Mouse (Mus musculus): ENCODE data around the gene Gm20388. TPM values are rescaled to one million over a fixed set of nuclear protein-coding genes. Genes with fewer than 3 reads are reported as not detected.

The Gm20388 gene
- total and polyA plus RNA-seq, 3 experiments = 0.02 to 0.05 TPM; not detected in 1

- no peaks in the 10 kb centered on the region for H3K4me1 ChIP-seq (ENCODE audit: insufficient read depth, low read depth, low read length)
- TF ChIP-seq CTCF (IDR thresholded peaks at IDR 0.05; ENCODE audit: low read depth, low read length) (no peak), TAL1 (conservative IDR thresholded peaks at IDR 0.05; ENCODE audit: low read depth, low read length) (no peak), POLR2AphosphoS5 (IDR thresholded peaks at IDR 0.05; ENCODE audit: insufficient replicate concordance, low read depth, low read length) (no peak), GATA2 (IDR thresholded peaks at IDR 0.05; ENCODE audit: borderline replicate concordance, low read depth, low read length) (no peak), GATA1 (IDR thresholded peaks at IDR 0.05; ENCODE audit: borderline replicate concordance, low read length) (no peak)
- H3K27me3 ChIP-seq (ENCODE audit: insufficient read depth, low read length) = peaks cover 83% of the 10 kb centered on the region
- H3K4me3 ChIP-seq (ENCODE audit: low read depth, low read length) = no peak overlapping the region
- ATAC-seq (ENCODE audit: extremely low read depth, insufficient number of reproducible peaks, low FRiP score, poor library complexity, severe bottlenecking) (no peak), DNase-seq (ENCODE audit: low spot score) (no peak)
- no peaks in the 10 kb centered on the region for H3K36me3 ChIP-seq (replicated peaks)
- no peaks in the 10 kb centered on the region for H3K9me3 ChIP-seq (replicated peaks)
Measured at GRCm38 (mm10) chr8:120119931-120120330, 209.3 kb downstream of the Gm20388 start.

GRCm38 (mm10) chr8:120120951-120121350 is 210.3 kb downstream of the Gm20388 start:
- H3K9me3 ChIP-seq (replicated peaks) = no peaks in the 10 kb centered on the region
- H3K4me3 ChIP-seq (ENCODE audit: low read depth, low read length) = no peak overlapping the region
- no peak for DNase-seq (ENCODE audit: low spot score)
- ATAC-seq (ENCODE audit: extremely low read depth, insufficient number of reproducible peaks, low FRiP score, poor library complexity, severe bottlenecking) = no peak
- H3K36me3 ChIP-seq (replicated peaks) = no peaks in the 10 kb centered on the region
- H3K4me1 ChIP-seq (ENCODE audit: insufficient read depth, low read depth, low read length) = no peaks in the 10 kb centered on the region
- TF ChIP-seq GATA2 (IDR thresholded peaks at IDR 0.05; ENCODE audit: borderline replicate concordance, low read depth, low read length) (no peak), GATA1 (IDR thresholded peaks at IDR 0.05; ENCODE audit: borderline replicate concordance, low read length) (no peak), POLR2AphosphoS5 (IDR thresholded peaks at IDR 0.05; ENCODE audit: insufficient replicate concordance, low read depth, low read length) (no peak), TAL1 (conservative IDR thresholded peaks at IDR 0.05; ENCODE audit: low read depth, low read length) (no peak), CTCF (IDR thresholded peaks at IDR 0.05; ENCODE audit: low read depth, low read length) (no peak)
- H3K27me3 ChIP-seq (ENCODE audit: insufficient read depth, low read length) = peaks cover 75% of the 10 kb centered on the region

- peaks cover 59% of the 10 kb centered on the region for H3K27me3 ChIP-seq (ENCODE audit: insufficient read depth, low read length)
- TF ChIP-seq GATA2 (IDR thresholded peaks at IDR 0.05; ENCODE audit: borderline replicate concordance, low read depth, low read length) (no peak), GATA1 (IDR thresholded peaks at IDR 0.05; ENCODE audit: borderline replicate concordance, low read length) (no peak), TAL1 (conservative IDR thresholded peaks at IDR 0.05; ENCODE audit: low read depth, low read length) (no peak), CTCF (IDR thresholded peaks at IDR 0.05; ENCODE audit: low read depth, low read length) (no peak), POLR2AphosphoS5 (IDR thresholded peaks at IDR 0.05; ENCODE audit: insufficient replicate concordance, low read depth, low read length) (no peak)
Measured at GRCm38 (mm10) chr8:120124261-120124660, 213.6 kb downstream of the Gm20388 start.

GRCm38 (mm10) chr8:120124836-120125389 is 214.3 kb downstream of the Gm20388 start:
- ATAC-seq (ENCODE audit: extremely low read depth, insufficient number of reproducible peaks, low FRiP score, poor library complexity, severe bottlenecking) (no peak), DNase-seq (ENCODE audit: low spot score) (no peak)
- Histone ChIP-seq H3K4me1 (ENCODE audit: insufficient read depth, low read depth, low read length) (no peaks in the 10 kb centered on the region), H3K4me3 (ENCODE audit: low read depth, low read length) (no peak overlapping the region), H3K27me3 (ENCODE audit: insufficient read depth, low read length) (peaks cover 52% of the 10 kb centered on the region), H3K36me3 (replicated peaks) (no peaks in the 10 kb centered on the region), H3K9me3 (replicated peaks) (no peaks in the 10 kb centered on the region)
- TF ChIP-seq POLR2AphosphoS5 (IDR thresholded peaks at IDR 0.05; ENCODE audit: insufficient replicate concordance, low read depth, low read length) = no peak
- no peak for TF ChIP-seq TAL1 (conservative IDR thresholded peaks at IDR 0.05; ENCODE audit: low read depth, low read length)
- no peak for TF ChIP-seq GATA1 (IDR thresholded peaks at IDR 0.05; ENCODE audit: borderline replicate concordance, low read length)
- no peak for TF ChIP-seq CTCF (IDR thresholded peaks at IDR 0.05; ENCODE audit: low read depth, low read length)
- no peak for TF ChIP-seq GATA2 (IDR thresholded peaks at IDR 0.05; ENCODE audit: borderline replicate concordance, low read depth, low read length)

More at GRCm38 (mm10) chr8:120124261-120124660, 213.6 kb downstream of the Gm20388 start:
- no peaks in the 10 kb centered on the region for H3K36me3 ChIP-seq (replicated peaks)
- ATAC-seq (ENCODE audit: extremely low read depth, insufficient number of reproducible peaks, low FRiP score, poor library complexity, severe bottlenecking) (no peak), DNase-seq (ENCODE audit: low spot score) (no peak)
- no peaks in the 10 kb centered on the region for H3K4me1 ChIP-seq (ENCODE audit: insufficient read depth, low read depth, low read length)
- H3K4me3 ChIP-seq (ENCODE audit: low read depth, low read length) = no peak overlapping the region
- H3K9me3 ChIP-seq (replicated peaks) = no peaks in the 10 kb centered on the region

GRCm38 (mm10) chr8:120126357-120127161 is 215.9 kb downstream of the Gm20388 start:
- no peaks in the 10 kb centered on the region for H3K36me3 ChIP-seq (replicated peaks)
- TF ChIP-seq TAL1 (conservative IDR thresholded peaks at IDR 0.05; ENCODE audit: low read depth, low read length) (no peak), CTCF (IDR thresholded peaks at IDR 0.05; ENCODE audit: low read depth, low read length) (no peak), GATA1 (IDR thresholded peaks at IDR 0.05; ENCODE audit: borderline replicate concordance, low read length) (no peak)
- no peak overlapping the region for H3K4me3 ChIP-seq (ENCODE audit: low read depth, low read length)
- no peak for ATAC-seq (ENCODE audit: extremely low read depth, insufficient number of reproducible peaks, low FRiP score, poor library complexity, severe bottlenecking)
- peaks cover 45% of the 10 kb centered on the region for H3K27me3 ChIP-seq (ENCODE audit: insufficient read depth, low read length)
- no peak for DNase-seq (ENCODE audit: low spot score)
- H3K4me1 ChIP-seq (ENCODE audit: insufficient read depth, low read depth, low read length) = no peaks in the 10 kb centered on the region
- H3K9me3 ChIP-seq (replicated peaks) = no peaks in the 10 kb centered on the region

GRCm38 (mm10) chr8:120129547-120129946 is 218.9 kb downstream of the Gm20388 start:
- Histone ChIP-seq H3K9me3 (replicated peaks) (no peaks in the 10 kb centered on the region), H3K4me1 (ENCODE audit: insufficient read depth, low read depth, low read length) (no peaks in the 10 kb centered on the region), H3K4me3 (ENCODE audit: low read depth, low read length) (no peak overlapping the region), H3K27me3 (ENCODE audit: insufficient read depth, low read length) (peaks cover 29% of the 10 kb centered on the region), H3K36me3 (replicated peaks) (no peaks in the 10 kb centered on the region)
- TF ChIP-seq GATA1 (IDR thresholded peaks at IDR 0.05; ENCODE audit: borderline replicate concordance, low read length) (no peak), GATA2 (IDR thresholded peaks at IDR 0.05; ENCODE audit: borderline replicate concordance, low read depth, low read length) (no peak), POLR2AphosphoS5 (IDR thresholded peaks at IDR 0.05; ENCODE audit: insufficient replicate concordance, low read depth, low read length) (no peak), TAL1 (conservative IDR thresholded peaks at IDR 0.05; ENCODE audit: low read depth, low read length) (no peak), CTCF (IDR thresholded peaks at IDR 0.05; ENCODE audit: low read depth, low read length) (no peak)
- ATAC-seq (ENCODE audit: extremely low read depth, insufficient number of reproducible peaks, low FRiP score, poor library complexity, severe bottlenecking) (no peak), DNase-seq (ENCODE audit: low spot score) (no peak)

Data from G1E (cell line).